Mouse (Mus musculus) spleen, adult 2 months (tissue): Measurements from ENCODE around the gene Gm3776. TPM values are rescaled to one million over a fixed set of nuclear protein-coding genes. Genes with fewer than 3 reads are reported as not detected.
"Not testable (repeated sequence)": the region's sequence is repeated elsewhere in the genome, so short reads cannot be mapped to it uniquely, and the experiment has no call there.

Experiments
- DNase-seq, 2 experiments: peaks; one replicate each; pipeline versions ENCODE4 v3.0.0 to v3.0.0-alpha.2; 2012 to 2021; ENCODE audit warnings: low spot score in 2 of 2, low read depth in 1 of 2
- H3K27ac ChIP-seq: fragments of 200-500 bp; 2 replicates; pipeline ENCODE4 v1.5.1; 2012; ENCODE audit warnings: low read length, inconsistent platforms; ENCODE audit not compliant: insufficient read depth
- H3K27me3 ChIP-seq: fragments of 200-500 bp; 2 replicates; pipeline ENCODE4 v1.6.1; 2012; ENCODE audit warnings: mild to moderate bottlenecking, moderate library complexity, low read length, inconsistent platforms; ENCODE audit not compliant: control insufficient read depth, insufficient read depth
- H3K36me3 ChIP-seq: fragments of 200-500 bp; 2 replicates; pipeline ENCODE4 v1.6.1; 2012; ENCODE audit warnings: mild to moderate bottlenecking, low read length, inconsistent platforms; ENCODE audit not compliant: control insufficient read depth, insufficient read depth
- H3K4me1 ChIP-seq: fragments of 200-500 bp; 2 replicates; pipeline ENCODE4 v1.6.1; 2011; ENCODE audit warnings: inconsistent platforms; ENCODE audit not compliant: control insufficient read depth, insufficient read depth, insufficient read length
- H3K4me3 ChIP-seq: fragments of 200-500 bp; 2 replicates; pipeline ENCODE4 v1.5.1; 2011; ENCODE audit warnings: mild to moderate bottlenecking, inconsistent platforms; ENCODE audit not compliant: insufficient read depth, insufficient read length; ENCODE audit errors: extremely low read depth
- CTCF ChIP-seq: fragments of 200-500 bp; IDR thresholded peaks from 2 replicates; pipeline ENCODE4 v1.5.1; 2011; ENCODE audit warnings: mild to moderate bottlenecking, inconsistent platforms; ENCODE audit not compliant: insufficient read depth, insufficient read length, insufficient replicate concordance; ENCODE audit errors: extremely low read depth
- POLR2A ChIP-seq: fragments of 200-500 bp; IDR thresholded peaks from 2 replicates; pipeline ENCODE4 v1.6.1; 2011; ENCODE audit warnings: low read depth, low read length, inconsistent platforms
- WGBS: fragments of 180-500 bp; shearing (Covaris S2); methylation state at CpG from one replicate; pipeline ENCODE4 v1.1.7; 2018; 5-methylcytosine and 5-hydroxymethylcytosine counted together
- polyA plus RNA-seq: library from polyadenylated mRNA; depleted of rRNA; stranded (reverse); fragments of >200 nt; gene quantifications from 2 replicates; pipeline ENCODE4 v1.2.3, GENCODE M21; 2012

The Gm3776 gene
- polyA plus RNA-seq, 1 experiment: not detected

DNA sequence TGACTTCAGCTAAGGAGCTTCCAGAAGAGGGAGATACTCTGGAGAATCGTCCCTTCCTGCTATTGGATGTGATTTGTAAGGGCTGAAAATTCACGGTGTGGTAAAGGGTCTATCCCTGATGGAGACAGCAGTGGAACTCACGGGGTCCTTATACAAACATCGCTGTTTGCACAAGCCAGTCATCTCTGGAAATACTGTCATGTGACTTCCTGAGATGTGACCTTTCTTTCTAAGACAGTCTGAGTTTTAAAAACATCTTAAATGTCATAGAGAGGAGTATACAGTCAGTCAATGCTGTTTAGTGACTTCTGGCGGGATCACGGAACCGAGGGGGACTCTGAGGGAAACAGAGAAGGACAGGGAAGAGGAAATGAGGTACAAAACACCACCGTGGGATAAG is 34.3 kb upstream of the Gm3776 start:
- no peak overlapping the region for H3K4me3 ChIP-seq
- no peaks in the 10 kb centered on the region for H3K27me3 ChIP-seq
- no peak overlapping the region for H3K27ac ChIP-seq
- DNase-seq: no peak
- 64% methylated on average over 8 of the region's 8 CpGs for WGBS
- TF ChIP-seq CTCF: no peak
- TF ChIP-seq POLR2A: no peak
- no peaks in the 10 kb centered on the region for H3K36me3 ChIP-seq
- no peaks in the 10 kb centered on the region for H3K4me1 ChIP-seq

DNA sequence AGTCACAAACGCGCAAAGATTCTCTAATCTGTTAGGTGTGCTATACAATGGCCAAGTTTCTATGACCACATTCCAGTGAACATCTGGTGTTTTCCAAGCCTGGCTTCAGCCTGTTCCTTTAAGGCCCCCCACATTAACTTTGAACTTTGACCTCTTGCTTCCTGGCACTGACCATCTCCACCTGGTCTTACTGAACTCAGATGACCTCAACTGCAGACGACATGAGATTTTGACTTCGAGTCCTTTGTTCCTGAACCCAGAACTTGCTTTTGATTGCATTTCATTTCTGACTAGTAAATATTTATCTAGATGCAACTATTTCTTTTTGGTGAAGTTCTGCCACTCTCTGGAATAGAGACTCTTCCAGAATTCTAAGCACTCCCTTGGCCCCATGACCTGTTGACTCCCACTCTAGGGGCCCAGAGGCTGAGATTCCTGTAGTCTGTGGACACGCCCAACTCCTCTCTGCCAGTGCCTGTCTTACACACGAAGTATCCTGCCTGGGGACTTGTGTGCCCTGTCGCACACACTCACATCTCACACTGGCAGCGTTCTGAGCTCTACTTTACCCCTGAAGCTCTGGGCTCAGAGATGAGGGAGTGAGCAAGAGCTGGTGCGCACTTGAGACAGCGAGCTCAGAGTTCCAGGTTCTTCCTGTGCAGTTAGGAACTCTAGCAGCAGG is 33.6 kb upstream of the Gm3776 start:
- no peak for TF ChIP-seq POLR2A
- TF ChIP-seq CTCF: no peak
- WGBS: 83% methylated on average over 10 of the region's 10 CpGs
- Histone ChIP-seq H3K4me1 (no peaks in the 10 kb centered on the region), H3K36me3 (no peaks in the 10 kb centered on the region), H3K27ac (no peak overlapping the region), H3K4me3 (no peak overlapping the region), H3K27me3 (no peaks in the 10 kb centered on the region)
- DNase-seq: no peak

DNA sequence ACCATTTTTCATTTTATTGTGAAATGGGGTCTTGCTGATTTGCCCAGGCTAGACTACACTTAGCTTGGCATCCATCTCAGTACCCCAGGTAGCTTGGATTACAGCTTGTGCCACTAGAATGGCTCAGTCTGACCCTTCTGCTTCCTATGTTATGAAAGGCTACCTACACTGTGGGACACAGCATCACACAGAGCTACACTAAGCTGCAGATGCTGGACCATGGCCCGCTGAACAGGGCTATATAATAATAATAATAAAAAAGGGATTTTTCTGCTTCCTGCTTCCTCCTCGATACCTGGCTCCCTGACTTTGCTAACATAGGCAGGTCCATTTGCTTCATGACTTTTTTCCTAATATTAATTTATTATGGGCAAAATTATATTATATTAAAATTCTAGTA is 32.5 kb upstream of the Gm3776 start:
- no peaks in the 10 kb centered on the region for H3K4me1 ChIP-seq
- no peak overlapping the region for H3K27ac ChIP-seq
- no peak for TF ChIP-seq POLR2A
- no peak for TF ChIP-seq CTCF
- 85% methylated on average over 2 of the region's 2 CpGs for WGBS
- no peak for DNase-seq
- no peaks in the 10 kb centered on the region for H3K36me3 ChIP-seq
- no peak overlapping the region for H3K4me3 ChIP-seq
- no peaks in the 10 kb centered on the region for H3K27me3 ChIP-seq

DNA sequence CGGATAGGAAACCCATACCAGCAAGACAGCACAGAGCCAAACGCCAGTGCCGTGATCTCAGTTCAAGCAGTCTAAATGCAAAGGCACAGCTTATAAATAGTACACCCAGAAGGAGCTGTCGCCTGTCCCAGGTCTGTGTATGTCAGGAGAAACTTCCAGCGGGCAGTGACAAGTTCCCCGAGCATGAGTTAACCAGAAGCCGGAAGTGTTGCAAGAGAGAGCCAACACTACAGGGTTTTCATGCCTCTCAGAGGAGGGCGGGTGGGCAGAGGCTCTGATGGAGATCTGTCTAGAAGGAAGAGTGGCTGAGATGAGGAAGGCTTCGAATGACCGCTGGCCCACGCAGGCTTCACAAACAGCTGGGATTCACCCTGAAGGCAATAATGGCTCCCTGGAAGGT is 31.6 kb upstream of the Gm3776 start:
- Histone ChIP-seq H3K4me1 (no peaks in the 10 kb centered on the region), H3K27me3 (no peaks in the 10 kb centered on the region), H3K4me3 (no peak overlapping the region), H3K27ac (no peak overlapping the region), H3K36me3 (no peaks in the 10 kb centered on the region)
- no peak for TF ChIP-seq CTCF
- TF ChIP-seq POLR2A: no peak
- no peak for DNase-seq
- WGBS: 68% methylated on average over 11 of the region's 11 CpGs

DNA sequence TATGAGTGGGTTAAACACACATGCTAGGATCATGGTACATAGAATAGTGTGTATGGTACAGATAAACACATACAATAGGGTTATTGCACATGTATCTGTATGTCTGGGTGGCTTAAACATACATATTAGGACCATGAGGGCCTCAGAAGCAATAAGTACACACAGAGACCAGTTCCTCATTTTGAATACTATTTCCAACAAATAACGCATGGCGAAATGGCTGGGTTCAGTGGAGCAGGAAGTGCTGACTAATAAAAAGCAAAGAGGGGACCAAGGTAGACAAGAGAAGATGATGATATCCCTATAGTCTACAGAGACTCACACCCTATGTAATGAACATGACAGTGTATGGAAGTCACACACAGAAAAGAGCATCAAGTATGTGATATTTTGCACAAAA is 28.8 kb upstream of the Gm3776 start:
- 54% methylated on average over 2 of the region's 2 CpGs for WGBS
- TF ChIP-seq CTCF: no peak
- no peak for TF ChIP-seq POLR2A
- Histone ChIP-seq H3K36me3 (no peaks in the 10 kb centered on the region), H3K4me3 (no peak overlapping the region), H3K27ac (no peak overlapping the region), H3K27me3 (no peaks in the 10 kb centered on the region), H3K4me1 (no peaks in the 10 kb centered on the region)
- DNase-seq: no peak

DNA sequence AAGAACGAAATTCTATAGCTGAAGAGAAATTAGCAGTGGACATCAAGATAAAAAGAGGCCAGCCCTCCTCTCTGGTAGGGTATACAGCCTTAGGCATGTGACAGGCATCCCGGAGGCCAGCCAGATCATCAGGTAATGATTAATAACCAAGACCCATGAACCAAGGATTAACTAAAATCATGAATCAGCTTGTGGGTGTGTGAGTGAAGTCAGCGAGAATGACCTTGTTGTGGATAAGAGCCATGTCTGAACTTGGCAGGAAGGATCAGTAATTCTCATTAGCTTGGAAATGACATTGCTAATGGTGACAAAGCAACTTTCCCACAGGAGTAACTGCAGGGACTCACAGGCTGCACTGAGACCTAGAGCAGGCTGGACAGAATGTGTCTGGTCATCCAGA is 27.3 kb upstream of the Gm3776 start:
- H3K36me3 ChIP-seq, DNase-seq, H3K4me3 ChIP-seq, H3K27ac ChIP-seq, H3K27me3 ChIP-seq, H3K4me1 ChIP-seq: not testable (repeated sequence)
- 79% methylated on average over 3 of the region's 3 CpGs for WGBS

DNA sequence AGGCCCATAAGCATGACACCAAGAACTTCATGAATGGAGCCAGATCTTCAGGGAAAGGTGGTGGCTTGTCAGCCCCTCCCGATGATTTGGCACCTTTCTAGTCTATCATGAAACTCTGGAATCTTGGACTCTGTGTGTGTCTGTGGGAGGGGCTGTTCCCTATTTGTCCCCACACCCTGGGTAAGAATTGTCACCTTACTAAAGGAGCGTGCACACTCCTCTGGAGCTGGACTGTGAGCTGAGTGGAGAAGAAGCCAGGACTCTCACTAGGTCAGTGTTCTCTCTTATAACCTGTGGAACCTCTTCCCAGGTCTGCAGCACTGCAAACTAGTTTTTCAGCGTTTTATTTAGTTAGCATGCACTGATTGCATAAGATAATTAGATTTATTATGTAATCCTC is 26.5 kb upstream of the Gm3776 start, which contains the start of gene Gsta1:
Gene Gsta1 (plus strand): TSS at position 196 of the 400 bp plus-strand sequence.
- not testable (repeated sequence) for H3K36me3 ChIP-seq, DNase-seq, H3K27ac ChIP-seq, H3K4me1 ChIP-seq, H3K4me3 ChIP-seq, H3K27me3 ChIP-seq
- WGBS: 85% methylated on average over 3 of the region's 3 CpGs

DNA sequence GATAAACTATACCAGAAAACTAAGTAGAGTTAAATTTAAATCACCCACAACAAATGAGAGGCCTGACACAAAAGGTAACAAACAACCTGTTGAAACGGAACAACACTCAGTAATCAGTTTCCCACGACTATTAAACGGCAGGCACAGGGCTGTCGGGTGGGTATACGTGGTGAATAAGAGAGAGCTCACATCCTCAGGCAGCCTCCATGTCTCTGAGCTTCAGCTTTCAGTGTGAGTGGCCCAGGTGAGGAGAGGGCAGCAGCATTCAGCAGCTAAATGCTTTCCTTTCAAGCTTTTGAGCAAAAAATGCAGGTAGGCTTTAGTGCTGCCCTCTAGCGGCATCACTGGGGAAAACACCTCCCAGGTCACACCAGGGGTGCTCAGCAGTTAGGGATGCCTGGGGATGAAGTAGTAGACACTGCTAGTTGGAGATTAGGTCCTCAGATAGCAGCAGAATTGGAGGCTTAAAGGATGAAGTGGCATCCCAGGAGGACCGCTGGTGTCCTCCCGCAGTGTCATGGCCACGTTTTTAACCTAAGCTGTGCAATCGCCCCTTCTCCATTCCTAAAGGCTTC is 23.7 kb upstream of the Gm3776 start:
- not testable (repeated sequence) for H3K27me3 ChIP-seq, H3K27ac ChIP-seq, DNase-seq, H3K36me3 ChIP-seq, H3K4me3 ChIP-seq, H3K4me1 ChIP-seq
- no CpG with 5 or more reads among the region's 10 CpGs for WGBS

DNA sequence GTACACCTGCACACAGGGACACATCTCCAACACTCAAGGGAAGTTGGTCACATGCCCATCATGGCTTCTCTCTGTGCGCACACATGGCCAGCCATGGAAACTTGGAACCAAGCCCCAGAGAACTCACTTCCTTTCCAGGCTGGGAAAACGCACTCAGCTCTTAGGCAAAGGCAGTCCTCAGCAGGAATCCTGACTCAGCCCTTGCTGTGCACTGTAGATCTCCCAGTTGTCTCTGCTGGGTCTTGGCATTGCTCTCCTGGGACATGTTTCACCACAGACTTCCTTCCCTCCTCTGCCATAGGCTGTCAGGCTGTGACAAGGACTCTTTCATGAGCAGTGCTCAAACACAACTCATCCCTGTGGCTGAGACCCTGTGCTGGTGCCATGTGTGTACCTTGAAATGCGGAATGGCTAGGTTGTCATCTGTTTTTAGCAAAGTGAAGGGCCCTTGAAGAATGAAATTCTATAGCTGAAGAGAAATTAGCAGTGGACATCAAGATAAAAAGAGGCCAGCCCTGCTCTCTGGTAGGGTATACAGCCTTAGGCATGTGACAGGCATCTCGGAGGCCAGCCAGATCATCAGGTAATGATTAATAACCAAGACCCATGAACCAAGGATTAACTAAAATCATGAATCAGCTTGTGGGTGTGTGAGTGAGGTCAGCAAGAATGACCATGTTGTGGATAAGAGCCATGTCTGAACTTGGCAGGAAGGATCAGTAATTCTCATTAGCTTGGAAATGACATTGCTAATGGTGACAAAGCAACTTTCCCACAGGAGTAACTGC is 1.1 kb upstream of the Gm3776 start:
- WGBS: 65% methylated on average over 4 of the region's 4 CpGs
- H3K4me1 ChIP-seq, H3K4me3 ChIP-seq, DNase-seq, H3K36me3 ChIP-seq, H3K27me3 ChIP-seq, H3K27ac ChIP-seq: not testable (repeated sequence)

DNA sequence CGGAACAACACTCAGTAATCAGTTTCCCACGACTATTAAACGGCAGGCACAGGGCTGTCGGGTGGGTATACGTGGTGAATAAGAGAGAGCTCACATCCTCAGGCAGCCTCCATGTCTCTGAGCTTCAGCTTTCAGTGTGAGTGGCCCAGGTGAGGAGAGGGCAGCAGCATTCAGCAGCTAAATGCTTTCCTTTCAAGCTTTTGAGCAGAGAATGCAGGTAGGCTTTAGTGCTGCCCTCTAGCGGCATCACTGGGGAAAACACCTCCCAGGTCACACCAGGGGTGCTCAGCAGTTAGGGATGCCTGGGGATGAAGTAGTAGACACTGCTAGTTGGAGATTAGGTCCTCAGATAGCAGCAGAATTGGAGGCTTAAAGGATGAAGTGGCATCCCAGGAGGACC is 2.8 kb downstream of the Gm3776 start:
- H3K36me3 ChIP-seq, H3K4me3 ChIP-seq, H3K4me1 ChIP-seq, H3K27me3 ChIP-seq, H3K27ac ChIP-seq: not testable (repeated sequence)
- DNase-seq: peak in 1 of 2 experiments; percentile 13
- 0% methylated on average over 1 of the region's 6 CpGs for whole genome bisulfite sequencing
